Mouse (Mus musculus) macrophage (primary cell): ENCODE data around the gene Pakap. TPM values are rescaled to one million over a fixed set of nuclear protein-coding genes. Genes with fewer than 3 reads are reported as not detected.

Experiments
- H3K27ac ChIP-seq: fragments of 350-480 bp; formaldehyde crosslinking; 2 replicates; pipeline ENCODE4 v1.9.0; 2021
- H3K36me3 ChIP-seq: fragments of 350-480 bp; formaldehyde crosslinking; 2 replicates; pipeline ENCODE4 v1.9.0; 2021; ENCODE audit errors: inconsistent target
- H3K4me3 ChIP-seq: fragments of 350-480 bp; formaldehyde crosslinking; 2 replicates; pipeline ENCODE4 v1.9.0; 2021; ENCODE audit errors: inconsistent target
- H3K79me2 ChIP-seq: fragments of 350-480 bp; formaldehyde crosslinking; 2 replicates; pipeline ENCODE4 v1.9.0; 2021; ENCODE audit errors: inconsistent target
- WGBS: methylation state at CpG from one replicate; pipeline ENCODE4 v1.1.7; 2026; ENCODE audit warnings: inconsistent platforms; ENCODE audit not compliant: missing documents; 5-methylcytosine and 5-hydroxymethylcytosine counted together
- polyA plus RNA-seq: library from polyadenylated mRNA; stranded (reverse); fragments of 250-400 nt; gene quantifications from 3 replicates; pipeline ENCODE4 v1.2.4, GENCODE M21; 2018; ENCODE audit warnings: inconsistent platforms

Pakap gene
- polyA plus RNA-seq, 1 experiment from 2014 or later = not detected

- WGBS = 79% methylated on average over 2 of the region's 2 CpGs
- Histone ChIP-seq H3K4me3 (no peak overlapping the region), H3K36me3 (no peaks in the 10 kb centered on the region), H3K27ac (no peak overlapping the region), H3K79me2 (no peaks in the 10 kb centered on the region)
Measured at GRCm38 (mm10) chr4:57906708-57907107, 338.7 kb downstream of the Pakap start.

GRCm38 (mm10) chr4:57908860-57909259, 340.9 kb downstream of the Pakap start:
- 17% methylated on average over 6 of the region's 6 CpGs for WGBS
- Histone ChIP-seq H3K79me2 (no peaks in the 10 kb centered on the region), H3K36me3 (no peaks in the 10 kb centered on the region), H3K27ac (no peak overlapping the region), H3K4me3 (no peak overlapping the region)

- H3K4me3 ChIP-seq = no peak overlapping the region
- no peaks in the 10 kb centered on the region for H3K36me3 ChIP-seq
- H3K79me2 ChIP-seq = no peaks in the 10 kb centered on the region
- H3K27ac ChIP-seq = no peak overlapping the region
Measured at GRCm38 (mm10) chr4:57913021-57913420, 345.0 kb downstream of the Pakap start.

GRCm38 (mm10) chr4:57914193-57915190, 346.5 kb downstream of the Pakap start:
- Histone ChIP-seq H3K36me3 (no peaks in the 10 kb centered on the region), H3K27ac (no peak overlapping the region), H3K4me3 (no peak overlapping the region), H3K79me2 (no peaks in the 10 kb centered on the region)
- 76% methylated on average over 8 of the region's 10 CpGs for WGBS

GRCm38 (mm10) chr4:57915216-57915965, 347.4 kb downstream of the Pakap start:
- H3K36me3 ChIP-seq = no peaks in the 10 kb centered on the region
- no peak overlapping the region for H3K27ac ChIP-seq
- no peaks in the 10 kb centered on the region for H3K79me2 ChIP-seq
- H3K4me3 ChIP-seq = no peak overlapping the region
- WGBS = 18% methylated on average over 17 of the region's 17 CpGs

- Histone ChIP-seq H3K36me3 (no peaks in the 10 kb centered on the region), H3K79me2 (no peaks in the 10 kb centered on the region), H3K27ac (no peak within 1 kb of the TSS), H3K4me3 (no peak within 1 kb of the TSS)
- WGBS = 21% methylated on average over 9 of the region's 9 CpGs
Measured at GRCm38 (mm10) chr4:57916201-57916661, 348.3 kb downstream of the Pakap start, which contains the start of gene D630039A03Rik. TSS of gene D630039A03Rik (minus strand) at chr4:57916297.

- H3K27ac ChIP-seq = no peak overlapping the region
- no peaks in the 10 kb centered on the region for H3K36me3 ChIP-seq
- 89% methylated on average over 4 of the region's 4 CpGs for WGBS
- H3K79me2 ChIP-seq = no peaks in the 10 kb centered on the region
- no peak overlapping the region for H3K4me3 ChIP-seq
Measured at GRCm38 (mm10) chr4:57916711-57917110, 348.7 kb downstream of the Pakap start.

GRCm38 (mm10) chr4:57919494-57920423, 351.8 kb downstream of the Pakap start:
- no peaks in the 10 kb centered on the region for H3K79me2 ChIP-seq
- WGBS = 22% methylated on average over 8 of the region's 8 CpGs
- no peaks in the 10 kb centered on the region for H3K36me3 ChIP-seq
- H3K4me3 ChIP-seq = no peak overlapping the region
- no peak overlapping the region for H3K27ac ChIP-seq

GRCm38 (mm10) chr4:57920522-57920921, 352.5 kb downstream of the Pakap start:
- Histone ChIP-seq H3K36me3 (no peaks in the 10 kb centered on the region), H3K4me3 (no peak overlapping the region), H3K27ac (no peak overlapping the region), H3K79me2 (no peaks in the 10 kb centered on the region)
- WGBS = 71% methylated on average over 1 of the region's 1 CpGs

- 86% methylated on average over 5 of the region's 5 CpGs for WGBS
- no peak overlapping the region for H3K27ac ChIP-seq
- no peak overlapping the region for H3K4me3 ChIP-seq
- H3K36me3 ChIP-seq = no peaks in the 10 kb centered on the region
- H3K79me2 ChIP-seq = no peaks in the 10 kb centered on the region
Measured at GRCm38 (mm10) chr4:57922171-57922570, 354.2 kb downstream of the Pakap start.

GRCm38 (mm10) chr4:57924556-57925071, 356.6 kb downstream of the Pakap start:
- no peak overlapping the region for H3K27ac ChIP-seq
- H3K79me2 ChIP-seq = no peaks in the 10 kb centered on the region
- 96% methylated on average over 6 of the region's 6 CpGs for WGBS
- H3K4me3 ChIP-seq = no peak overlapping the region
- no peaks in the 10 kb centered on the region for H3K36me3 ChIP-seq

GRCm38 (mm10) chr4:57927464-57928205, 359.7 kb downstream of the Pakap start:
- WGBS = 35% methylated on average over 3 of the region's 3 CpGs
- H3K79me2 ChIP-seq = no peaks in the 10 kb centered on the region
- H3K4me3 ChIP-seq = no peak overlapping the region
- no peaks in the 10 kb centered on the region for H3K36me3 ChIP-seq
- no peak overlapping the region for H3K27ac ChIP-seq

- 24% methylated on average over 5 of the region's 5 CpGs for WGBS
Measured at GRCm38 (mm10) chr4:57930559-57931170, 362.7 kb downstream of the Pakap start.

More at GRCm38 (mm10) chr4:57930559-57931170, 362.7 kb downstream of the Pakap start:
- Histone ChIP-seq H3K79me2 (no peaks in the 10 kb centered on the region), H3K36me3 (no peaks in the 10 kb centered on the region), H3K4me3 (no peak overlapping the region), H3K27ac (no peak overlapping the region)
